19 mouse cellular contexts compared by ENCODE assay signal in the genomic region with DNA sequence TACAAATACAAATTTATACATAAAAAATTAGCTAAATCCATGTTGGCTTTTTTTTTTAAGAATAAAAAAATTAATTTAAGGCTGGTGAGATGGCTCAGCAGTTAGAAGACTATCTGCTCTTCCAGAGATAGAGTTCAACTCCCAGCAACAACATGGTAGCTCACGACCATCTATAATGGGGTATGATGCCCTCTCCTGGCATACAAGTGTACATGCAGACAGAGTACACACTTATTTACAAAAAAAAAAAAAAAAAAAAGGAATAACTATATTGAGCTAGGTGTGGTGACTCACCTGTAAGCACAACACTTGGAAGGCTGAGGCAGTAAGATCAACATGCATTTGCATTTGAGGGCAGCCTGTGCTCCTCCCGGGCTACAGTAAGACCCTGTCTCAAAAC. TPM values are rescaled to one million over a fixed set of nuclear protein-coding genes. Genes with fewer than 3 reads are reported as not detected.
A peak's percentile ranks its signal among the peaks of the same experiment; 100 is the strongest.
DNase-seq lines count a peak whose midpoint lies in the region; ATAC-seq and TF ChIP-seq lines count a peak whose summit lies in the region.
"Had no signal": no experiment of that assay in that cellular context is flagged by ENCODE, and none has a peak within 500 bp of the region (broad histone marks: within the 10 kb centered on the region; RNA-seq: fewer than 3 reads in every experiment).

No protein-coding gene starts in this region.

- no peak overlapping the region for H3K4me2 ChIP-seq in intestine, postnatal 0 days (replicated peaks; ENCODE audit: low read depth)
- H3K4me2 ChIP-seq in intestine, embryonic 16.5 days (ENCODE audit: low read depth, low read length), result no peak overlapping the region
- H3K4me2 ChIP-seq in lung, embryonic 14.5 days, result no peak overlapping the region
- H3K4me2 ChIP-seq in stomach, postnatal 0 days (replicated peaks; ENCODE audit: low read depth), result no peak overlapping the region
- H3K4me2 ChIP-seq: embryonic facial prominence, embryonic 12.5 days; forebrain, embryonic 15.5 days; heart, embryonic 13.5 days; hindbrain, embryonic 14.5 days; limb, embryonic 12.5 days; liver, embryonic 15.5 days had no signal

- H3K27ac ChIP-seq in intestine, postnatal 0 days (ENCODE audit: low read depth, low read length), result no peak overlapping the region
- H3K27ac ChIP-seq in intestine, embryonic 16.5 days (ENCODE audit: low read length), result no peak overlapping the region
- H3K27ac ChIP-seq in lung, embryonic 14.5 days (ENCODE audit: low read depth), result no peak overlapping the region
- H3K27ac ChIP-seq in stomach, postnatal 0 days (replicated peaks), result no peak overlapping the region
- H3K27ac ChIP-seq: embryonic facial prominence, embryonic 12.5 days; forebrain, embryonic 15.5 days; heart, embryonic 13.5 days; hindbrain, embryonic 14.5 days; limb, embryonic 12.5 days; liver, embryonic 15.5 days had no signal

- H3K4me1 ChIP-seq in intestine, postnatal 0 days (replicated peaks; ENCODE audit: control insufficient read depth, insufficient read depth, low read length), result no peaks in the 10 kb centered on the region
- no peaks in the 10 kb centered on the region for H3K4me1 ChIP-seq in intestine, embryonic 16.5 days (ENCODE audit: control insufficient read depth, insufficient read depth, low read length)
- no peaks in the 10 kb centered on the region for H3K4me1 ChIP-seq in lung, embryonic 14.5 days (ENCODE audit: insufficient read depth)
- no peaks in the 10 kb centered on the region for H3K4me1 ChIP-seq in stomach, postnatal 0 days (replicated peaks; ENCODE audit: control insufficient read depth, insufficient read depth)
- H3K4me1 ChIP-seq: embryonic facial prominence, embryonic 12.5 days; forebrain, embryonic 15.5 days; heart, embryonic 13.5 days; limb, embryonic 12.5 days; liver, embryonic 15.5 days had no signal

- WGBS in intestine, postnatal 0 days, result 88% methylated on average over 2 of the region's 2 CpGs
- WGBS in intestine, embryonic 16.5 days, result 86% methylated on average over 2 of the region's 2 CpGs
- 81% methylated on average over 2 of the region's 2 CpGs for WGBS in lung, embryonic 14.5 days
- WGBS in stomach, postnatal 0 days, result 87% methylated on average over 2 of the region's 2 CpGs

- H3K4me3 ChIP-seq in intestine, postnatal 0 days (ENCODE audit: low read depth, low read length), result no peak overlapping the region
- H3K4me3 ChIP-seq in intestine, embryonic 16.5 days (ENCODE audit: low read length), result no peak overlapping the region
- no peak overlapping the region for H3K4me3 ChIP-seq in lung, embryonic 14.5 days (ENCODE audit: low read depth, low read length)
- H3K4me3 ChIP-seq in stomach, postnatal 0 days (ENCODE audit: low read depth, low read length), result no peak overlapping the region
- H3K4me3 ChIP-seq: embryonic facial prominence, embryonic 12.5 days; forebrain, embryonic 15.5 days; heart, embryonic 13.5 days; limb, embryonic 12.5 days; liver, embryonic 15.5 days had no signal

- H3K9ac ChIP-seq in intestine, postnatal 0 days (ENCODE audit: low read depth, low read length), result no peak overlapping the region
- H3K9ac ChIP-seq in intestine, embryonic 16.5 days (ENCODE audit: low read depth, low read length), result no peak overlapping the region
- no peak overlapping the region for H3K9ac ChIP-seq in lung, embryonic 14.5 days
- H3K9ac ChIP-seq in stomach, postnatal 0 days (ENCODE audit: low read length), result no peak overlapping the region
- H3K9ac ChIP-seq: embryonic facial prominence, embryonic 12.5 days; forebrain, embryonic 15.5 days; heart, embryonic 13.5 days; hindbrain, embryonic 14.5 days; limb, embryonic 12.5 days; liver, embryonic 15.5 days had no signal

- no peaks in the 10 kb centered on the region for H3K27me3 ChIP-seq in intestine, postnatal 0 days (replicated peaks; ENCODE audit: control insufficient read depth, insufficient read depth, low read length)
- no peaks in the 10 kb centered on the region for H3K27me3 ChIP-seq in intestine, embryonic 16.5 days (replicated peaks; ENCODE audit: control insufficient read depth, insufficient read depth, low read length)
- no peaks in the 10 kb centered on the region for H3K27me3 ChIP-seq in lung, embryonic 14.5 days (ENCODE audit: insufficient read depth, low read length)
- H3K27me3 ChIP-seq in stomach, postnatal 0 days (ENCODE audit: control insufficient read depth, insufficient read depth, low read length), result no peaks in the 10 kb centered on the region
- H3K27me3 ChIP-seq: embryonic facial prominence, embryonic 12.5 days; forebrain, embryonic 15.5 days; heart, embryonic 13.5 days; limb, embryonic 12.5 days had no signal

- ATAC-seq in intestine, postnatal 0 days, result no peak
- no peak for ATAC-seq in intestine, embryonic 16.5 days
- ATAC-seq in lung, embryonic 14.5 days (ENCODE audit: insufficient read depth), result no peak
- ATAC-seq in stomach, postnatal 0 days (ENCODE audit: low FRiP score, low TSS enrichment), result no peak
- ATAC-seq: forebrain, embryonic 15.5 days had no signal

- no peak for DNase-seq in lung, embryonic 14.5 days
- no peak for DNase-seq in lung, postnatal 25 days (ENCODE audit: low spot score)
- DNase-seq in ES-CJ7 (ENCODE audit: low read depth, low spot score) (peak; percentile 35), MN1 (ENCODE audit: low spot score) (no peak)
- DNase-seq in stomach, postnatal 0 days (ENCODE audit: low spot score), result no peak
- DNase-seq: adrenal gland, adult 8-10 months; cerebellum, adult 9-11 months; kidney, adult 11 months; kidney, postnatal 25 days; layer of hippocampus, adult 9-11 months; lung, postnatal 36 days had no signal

- no peak for TF ChIP-seq EP300 in stomach, postnatal 0 days (optimal IDR thresholded peaks at IDR 0.05)

- H3K36me3 ChIP-seq in intestine, postnatal 0 days (ENCODE audit: control insufficient read depth, insufficient read depth), result peaks cover 32% of the 10 kb centered on the region
- peaks cover 7% of the 10 kb centered on the region; the same call in 1 of the 2 replicates for H3K36me3 ChIP-seq in intestine, embryonic 16.5 days (ENCODE audit: control insufficient read depth, insufficient read depth, low read length)
- H3K36me3 ChIP-seq in lung, embryonic 14.5 days (ENCODE audit: insufficient read depth), result peaks cover 56% of the 10 kb centered on the region
- H3K36me3 ChIP-seq in stomach, postnatal 0 days (ENCODE audit: control insufficient read depth, insufficient read depth, low read length), result peaks cover 9% of the 10 kb centered on the region; the same call in 1 of the 2 replicates

- H3K9me3 ChIP-seq in intestine, postnatal 0 days (ENCODE audit: control insufficient read depth), result no peaks in the 10 kb centered on the region
- H3K9me3 ChIP-seq in intestine, embryonic 16.5 days (ENCODE audit: control insufficient read depth, low read length), result no peaks in the 10 kb centered on the region
- no peaks in the 10 kb centered on the region for H3K9me3 ChIP-seq in lung, embryonic 14.5 days (ENCODE audit: low read depth, low read length)
- H3K9me3 ChIP-seq in stomach, postnatal 0 days (ENCODE audit: control insufficient read depth, low read length), result no peaks in the 10 kb centered on the region
- H3K9me3 ChIP-seq: embryonic facial prominence, embryonic 12.5 days; forebrain, embryonic 15.5 days; heart, embryonic 13.5 days; limb, embryonic 12.5 days; liver, embryonic 15.5 days had no signal

- TF ChIP-seq CTCF in intestine, postnatal 0 days (IDR thresholded peaks at IDR 0.05; ENCODE audit: low read depth), result peak; percentile 39
- TF ChIP-seq CTCF in lung, embryonic 14.5 days (IDR thresholded peaks at IDR 0.05; ENCODE audit: low read depth), result peak; percentile 30
- peak; percentile 38; the same call in 1 of the 2 replicates for TF ChIP-seq CTCF in stomach, postnatal 0 days (IDR thresholded peaks at IDR 0.05; ENCODE audit: low read depth)

RNA-seq across cellular contexts. Expression of a gene that starts 26.3 kb away (rescaled TPM):
- 47.7 and 56.9 TPM in 2 replicates for polyA plus RNA-seq in intestine, postnatal 0 days (2015; fragmentation: Nextera tagmentation; extraction: Ambion mirVana)
- polyA plus RNA-seq in intestine, embryonic 16.5 days (2015; fragmentation: Nextera tagmentation; extraction: Ambion mirVana), result 45.1 and 49.4 TPM in 2 replicates
- polyA plus RNA-seq in lung, embryonic 14.5 days (2014; fragmentation: Nextera tagmentation; extraction: Ambion mirVana), result 97.0 and 102 TPM in 2 replicates
- 25.3 and 26.3 TPM in 2 replicates for polyA plus RNA-seq in stomach, postnatal 0 days (2015; fragmentation: Nextera tagmentation; extraction: Ambion mirVana)
